In genomic region chr9:61081474-61082021, GRCm38 (mm10) we compare ENCODE assay signal across 10 mouse cellular contexts.
DNase-seq lines count a peak whose midpoint lies in the region; ATAC-seq lines count a peak whose summit lies in the region.
"Had no signal": no experiment of that assay in that cellular context is flagged by ENCODE, and none has a peak within 500 bp of the region (broad histone marks: within the 10 kb centered on the region; RNA-seq: fewer than 3 reads in every experiment).

No protein-coding gene starts in this region.

- WGBS in hindbrain, embryonic 14.5 days: 14% methylated on average over 16 of the region's 16 CpGs
- WGBS in midbrain, embryonic 12.5 days: 32% methylated on average over 16 of the region's 16 CpGs

- H3K4me2 ChIP-seq in hindbrain, embryonic 14.5 days (replicated peaks): peak overlapping the region; percentile 21; the same call in 1 of the 2 replicates
- H3K4me2 ChIP-seq in midbrain, embryonic 12.5 days (replicated peaks): peak overlapping the region; percentile 14; the same call in 1 of the 2 replicates

- 0 out of 2 replicates have a peak, but pooled peaks cover 4% of the 10 kb centered on the region for H3K27me3 ChIP-seq in hindbrain, embryonic 14.5 days (ENCODE audit: control insufficient read depth, insufficient read depth, low read length)
- H3K27me3 ChIP-seq in midbrain, embryonic 12.5 days: peaks cover 12% of the 10 kb centered on the region; the same call in 1 of the 2 replicates

- H3K27ac ChIP-seq in hindbrain, embryonic 14.5 days: peak overlapping the region; percentile 70
- peak overlapping the region; percentile 78 for H3K27ac ChIP-seq in midbrain, embryonic 12.5 days (replicated peaks)
- H3K27ac ChIP-seq: limb, embryonic 10.5 days had no signal

- peaks cover 20% of the 10 kb centered on the region for H3K4me1 ChIP-seq in hindbrain, embryonic 14.5 days (replicated peaks; ENCODE audit: control insufficient read depth, insufficient read depth, low read length)
- H3K4me1 ChIP-seq in midbrain, embryonic 12.5 days: peaks cover 17% of the 10 kb centered on the region

- 0 out of 2 replicates have a peak overlapping the region, but pooled peaks have one; percentile 21 for H3K9ac ChIP-seq in hindbrain, embryonic 14.5 days
- no peak overlapping the region for H3K9ac ChIP-seq in midbrain, embryonic 12.5 days (replicated peaks)

- no peaks in the 10 kb centered on the region for H3K36me3 ChIP-seq in hindbrain, embryonic 14.5 days (replicated peaks; ENCODE audit: control insufficient read depth, insufficient read depth)
- H3K36me3 ChIP-seq in midbrain, embryonic 12.5 days: no peaks in the 10 kb centered on the region
- H3K36me3 ChIP-seq: limb, embryonic 10.5 days had no signal

- ATAC-seq in hindbrain, embryonic 14.5 days (ENCODE audit: low FRiP score): peak; percentile 74; the same call in 1 of the 2 replicates
- ATAC-seq in midbrain, embryonic 12.5 days (ENCODE audit: low FRiP score, low read depth): peak; percentile 76

- no peak overlapping the region for H3K4me3 ChIP-seq in hindbrain, embryonic 14.5 days (replicated peaks; ENCODE audit: low read length)
- H3K4me3 ChIP-seq in midbrain, embryonic 12.5 days: no peak overlapping the region
- H3K4me3 ChIP-seq: limb, embryonic 10.5 days had no signal

- DNase-seq in MN1 (ENCODE audit: low spot score): peak; percentile 55
- peak; percentile 87 for DNase-seq in cerebellum, adult 9-11 months
- peak; percentile 68 for DNase-seq in hindbrain, embryonic 14.5 days (ENCODE audit: low spot score)
- DNase-seq in adrenal gland, postnatal 25 days: no peak
- no peak for DNase-seq in adrenal gland, postnatal 36 days
- DNase-seq in adrenal gland, postnatal 4 days (ENCODE audit: low spot score in 2 of 2): no peak
- no peak for DNase-seq in lung, postnatal 25 days (ENCODE audit: low spot score)
- DNase-seq: lung, postnatal 4 days had no signal

- no peaks in the 10 kb centered on the region for H3K9me3 ChIP-seq in hindbrain, embryonic 14.5 days (ENCODE audit: control insufficient read depth, low read length)
- H3K9me3 ChIP-seq in midbrain, embryonic 12.5 days: no peaks in the 10 kb centered on the region
- H3K9me3 ChIP-seq: limb, embryonic 10.5 days had no signal

Comparison
In these comparisons a context has a peak if more than half of its experiments do, and no peak if none do; other contexts are left out.
1. DNase-seq: peak in MN1 (single experiment), cerebellum, adult 9-11 months (single experiment) and hindbrain, embryonic 14.5 days (single experiment); none in adrenal gland, postnatal 25 days (single experiment), adrenal gland, postnatal 36 days (0 of 2), adrenal gland, postnatal 4 days (0 of 2) and lung, postnatal 25 days (single experiment).